Mouse (Mus musculus): ENCODE data around the gene Coq10a.

Coq10a gene

DNA sequence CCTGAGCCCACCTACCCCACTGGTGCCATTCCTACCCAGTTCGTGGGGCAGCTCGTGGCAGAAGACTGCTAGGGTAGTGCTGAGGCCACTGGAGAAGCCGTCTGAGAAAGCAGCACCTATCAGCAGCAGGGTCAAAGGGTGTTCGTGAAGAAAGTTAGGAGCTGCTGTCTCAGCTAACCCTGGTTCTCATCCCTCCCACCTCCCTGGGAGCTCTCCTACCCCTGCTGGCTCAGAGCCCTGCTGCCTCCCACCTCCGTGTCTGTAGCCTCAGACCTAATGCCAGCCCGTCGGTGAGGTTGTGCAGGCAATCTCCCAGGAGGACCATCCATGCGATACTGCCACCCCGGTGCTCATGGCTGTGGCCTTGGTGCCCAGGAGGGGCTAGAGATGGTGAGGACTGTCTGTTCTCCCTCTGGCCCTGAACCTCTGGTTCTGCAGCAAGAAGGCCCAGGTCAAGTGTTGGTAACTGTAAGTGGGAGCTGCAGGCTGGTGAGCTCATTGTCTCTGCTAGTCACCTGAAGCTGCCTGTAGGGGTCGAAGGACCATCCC, 28.0 kb upstream of the Coq10a start:
- TF ChIP-seq GATA4 (IDR thresholded peaks at IDR 0.05; ENCODE audit: insufficient replicate concordance, low read length): no peak

DNA sequence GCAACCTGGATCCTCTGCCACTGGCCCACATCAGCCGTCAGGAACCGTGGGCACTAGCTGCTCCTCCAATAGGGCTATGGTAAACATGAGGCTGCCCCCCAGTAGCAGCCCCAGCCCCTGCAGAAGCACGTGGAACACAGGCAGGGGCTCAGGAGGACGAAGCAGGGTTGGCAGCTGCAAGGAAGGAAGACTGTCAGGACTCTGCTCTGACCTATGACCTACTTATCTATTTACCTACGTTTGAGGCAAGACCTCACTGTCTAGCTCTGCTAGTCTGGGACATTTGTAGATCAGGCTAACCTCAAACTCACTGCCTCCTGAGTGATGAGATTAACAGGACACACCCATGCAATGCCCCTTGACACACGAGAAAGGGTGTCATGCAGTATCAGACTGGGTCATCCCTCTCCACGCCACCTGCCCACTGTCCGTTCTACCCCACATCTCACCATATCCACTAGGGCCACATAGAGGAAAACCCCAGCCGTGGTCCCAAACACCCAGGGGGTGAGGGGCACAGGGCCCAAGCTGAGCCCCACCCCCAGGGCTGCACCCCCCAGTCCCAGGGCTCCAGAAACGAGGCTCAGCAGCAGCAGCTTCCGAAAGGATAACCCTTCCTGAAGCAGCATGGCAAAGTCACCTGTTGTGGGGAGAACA, 27.3 kb upstream of the Coq10a start:
- TF ChIP-seq GATA4 (IDR thresholded peaks at IDR 0.05; ENCODE audit: insufficient replicate concordance, low read length): no peak

DNA sequence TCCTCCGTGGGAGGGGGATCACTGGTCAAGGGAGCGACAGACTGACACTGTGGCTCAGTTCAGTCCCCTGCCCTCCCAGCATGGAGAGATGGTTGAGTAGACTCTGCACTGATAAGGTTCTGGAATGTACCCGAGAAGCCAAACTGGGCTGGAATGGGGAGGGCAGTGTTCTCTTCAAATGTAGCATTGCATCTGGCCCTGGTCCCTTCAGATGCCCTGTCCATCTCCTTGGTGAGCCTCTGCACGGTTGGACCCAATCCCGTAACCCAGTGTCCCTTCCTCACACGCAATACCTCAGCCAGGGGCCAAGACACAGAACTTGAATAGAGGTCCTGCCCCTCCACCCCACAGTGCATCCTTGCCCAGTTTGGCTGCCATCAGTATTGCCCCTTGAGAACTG, 23.1 kb upstream of the Coq10a start:
- TF ChIP-seq GATA4 (IDR thresholded peaks at IDR 0.05; ENCODE audit: insufficient replicate concordance, low read length): no peak

DNA sequence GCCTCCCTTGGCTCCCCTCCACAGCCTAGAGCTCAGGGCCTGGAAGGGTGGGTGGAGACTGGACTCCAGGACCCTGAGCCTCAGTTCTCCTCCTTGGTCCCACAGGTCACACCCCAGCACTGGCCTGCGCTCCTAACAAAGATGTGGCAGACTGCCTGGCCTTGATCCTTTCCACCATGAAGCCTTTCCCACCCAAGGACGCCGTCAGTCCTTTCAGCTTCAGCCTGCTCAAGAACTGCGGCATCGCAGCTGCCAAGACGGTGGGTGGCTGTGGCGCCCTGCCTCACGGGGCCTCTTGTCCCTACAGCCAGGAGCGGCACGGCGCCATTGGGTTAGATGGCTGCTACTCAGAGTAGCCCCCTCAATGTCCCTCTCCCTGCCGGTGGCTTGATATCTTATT, 21.6 kb upstream of the Coq10a start:
- TF ChIP-seq GATA4 (IDR thresholded peaks at IDR 0.05; ENCODE audit: insufficient replicate concordance, low read length): no peak

DNA sequence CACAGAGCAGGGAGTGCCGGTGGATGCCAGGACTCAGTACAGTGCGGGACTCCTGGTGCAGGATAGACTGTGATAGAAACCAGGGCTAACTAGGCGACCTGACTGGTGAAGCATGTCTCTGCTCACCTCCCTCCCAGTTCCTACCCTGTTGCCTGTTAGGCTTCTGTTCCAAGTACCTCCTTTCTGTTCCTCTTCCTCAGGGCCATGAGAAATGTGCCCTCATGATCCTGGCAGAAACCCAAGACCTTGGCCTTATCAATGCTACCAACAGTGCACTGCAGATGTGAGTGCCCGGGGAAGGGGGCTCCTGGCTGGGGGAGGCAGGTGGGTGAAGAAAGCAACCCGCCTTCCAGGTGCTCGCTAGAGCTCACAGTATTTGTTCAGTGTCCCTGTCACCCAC, 20.8 kb upstream of the Coq10a start:
- TF ChIP-seq GATA4 (IDR thresholded peaks at IDR 0.05; ENCODE audit: insufficient replicate concordance, low read length): no peak

- TF ChIP-seq GATA4 (IDR thresholded peaks at IDR 0.05; ENCODE audit: insufficient replicate concordance, low read length): no peak
These were observed 20.1 kb upstream of the Coq10a start for GRCm38 (mm10) chr10:128388941-128389340.

DNA sequence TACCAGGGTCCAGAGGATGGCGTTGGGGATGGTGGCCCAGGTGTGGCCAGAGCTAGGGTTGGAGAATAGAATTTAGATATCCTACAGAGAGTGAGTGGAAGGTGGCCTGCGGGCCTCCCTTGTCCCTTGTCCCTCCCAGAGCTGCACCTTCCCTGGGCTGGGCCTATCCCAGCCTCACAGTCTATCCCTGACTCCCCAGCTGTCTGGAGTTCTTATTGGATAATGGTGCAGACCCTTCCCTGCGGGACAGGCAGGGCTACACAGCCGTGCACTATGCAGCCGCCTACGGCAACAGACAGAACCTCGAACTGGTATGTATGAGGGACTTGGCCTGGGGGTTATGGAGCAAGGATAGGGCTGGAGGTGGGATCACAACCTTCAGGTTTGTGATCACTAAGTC, 17.1 kb upstream of the Coq10a start:
- TF ChIP-seq GATA4 (IDR thresholded peaks at IDR 0.05; ENCODE audit: insufficient replicate concordance, low read length): no peak

GRCm38 (mm10) chr10:128382482-128382881, 13.7 kb upstream of the Coq10a start:
- no peak for TF ChIP-seq GATA4 (IDR thresholded peaks at IDR 0.05; ENCODE audit: insufficient replicate concordance, low read length)

- no peak for TF ChIP-seq GATA4 (IDR thresholded peaks at IDR 0.05; ENCODE audit: insufficient replicate concordance, low read length)
These were observed 11.8 kb upstream of the Coq10a start for GRCm38 (mm10) chr10:128380565-128380964.

GRCm38 (mm10) chr10:128379260-128379659, 10.5 kb upstream of the Coq10a start:
- no peak for TF ChIP-seq GATA4 (IDR thresholded peaks at IDR 0.05; ENCODE audit: insufficient replicate concordance, low read length)

DNA sequence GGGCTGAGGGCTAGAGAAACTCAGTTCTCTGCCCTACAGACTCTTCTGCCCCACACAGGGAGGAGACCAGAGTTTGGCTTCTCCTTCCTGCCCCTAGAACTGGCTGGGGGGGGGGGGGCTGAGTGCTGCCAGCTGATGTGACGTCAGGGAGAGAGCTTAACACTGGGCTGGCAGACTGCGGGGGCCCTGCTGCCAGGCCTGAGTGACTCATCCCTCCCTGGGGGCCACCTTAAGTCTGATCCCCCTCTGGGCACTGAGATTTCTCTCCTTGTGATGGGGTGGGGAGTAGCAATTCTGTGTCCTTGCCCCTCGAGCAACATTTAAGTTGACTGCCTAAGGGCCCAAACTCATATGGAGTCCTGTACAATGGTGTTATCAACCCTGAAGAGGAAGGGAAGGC, 9.7 kb upstream of the Coq10a start:
- TF ChIP-seq GATA4 (IDR thresholded peaks at IDR 0.05; ENCODE audit: insufficient replicate concordance, low read length): no peak

DNA sequence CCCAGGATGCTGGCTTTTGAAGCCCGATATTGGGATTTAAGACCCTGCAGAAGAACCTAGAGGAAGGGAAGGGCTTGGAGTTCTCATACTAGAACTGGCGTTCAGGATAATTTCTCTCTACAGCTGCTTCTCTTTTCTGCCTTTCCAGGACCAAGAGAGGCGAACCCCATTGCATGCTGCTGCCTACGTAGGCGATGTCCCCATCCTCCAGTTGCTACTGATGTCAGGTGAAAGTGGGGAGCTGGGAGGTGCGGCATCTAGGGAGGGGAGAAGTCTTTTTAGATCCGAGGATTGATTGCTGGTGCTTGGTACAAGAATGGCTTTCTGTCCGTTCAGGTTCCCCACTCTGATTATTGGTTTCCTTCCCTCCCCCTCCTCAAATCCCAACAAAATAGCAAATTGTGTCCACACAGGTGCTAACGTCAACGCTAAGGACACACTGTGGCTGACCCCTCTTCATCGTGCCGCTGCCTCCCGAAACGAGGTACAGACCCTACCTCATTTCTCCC, 9.2 kb upstream of the Coq10a start:
- no peak for TF ChIP-seq GATA4 (IDR thresholded peaks at IDR 0.05; ENCODE audit: insufficient replicate concordance, low read length)

DNA sequence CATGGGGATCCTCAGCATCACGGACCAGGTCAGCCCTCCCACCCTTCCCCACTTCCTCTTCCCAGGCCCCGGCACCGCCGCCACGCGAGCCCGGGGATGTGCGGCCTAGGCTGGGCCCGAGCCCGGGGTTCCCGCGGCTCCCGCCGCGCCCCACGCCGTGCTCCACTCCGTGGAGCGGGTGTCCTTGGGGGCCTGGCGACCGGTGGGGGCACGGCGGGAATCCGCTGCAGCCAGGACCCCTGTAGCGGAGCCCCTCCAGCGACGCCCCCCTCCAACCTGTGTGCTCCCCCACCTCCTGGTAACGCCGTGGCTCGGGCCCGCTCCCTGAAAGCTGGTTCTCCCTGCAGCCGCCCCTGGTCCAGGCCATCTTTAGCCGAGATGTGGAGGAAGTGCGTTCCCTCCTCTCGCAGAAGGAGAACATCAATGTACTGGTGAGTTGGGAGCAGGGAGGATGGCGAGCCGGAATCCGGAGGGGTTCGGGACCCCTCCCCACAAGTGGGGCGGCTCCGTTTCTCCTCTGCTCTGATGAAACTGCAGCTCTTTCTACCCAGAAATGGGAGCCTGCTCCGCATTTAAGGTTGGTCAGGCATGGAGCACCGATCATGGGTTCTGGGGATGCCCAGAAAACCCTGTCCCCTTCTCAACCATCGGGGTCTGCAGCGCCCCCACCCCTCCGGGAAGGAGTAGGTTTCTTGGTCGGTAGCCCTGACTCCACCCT, 8.6 kb upstream of the Coq10a start:
- TF ChIP-seq GATA4 (IDR thresholded peaks at IDR 0.05; ENCODE audit: insufficient replicate concordance, low read length): no peak

- TF ChIP-seq GATA4 (IDR thresholded peaks at IDR 0.05; ENCODE audit: insufficient replicate concordance, low read length): no peak
These were observed 7.8 kb upstream of the Coq10a start, which contains the start of gene Ankrd52 for GRCm38 (mm10) chr10:128376455-128377211. Gene Ankrd52 (plus strand): TSS chr10:128377115.

GRCm38 (mm10) chr10:128376099-128376454, 7.3 kb upstream of the Coq10a start:
- TF ChIP-seq GATA4 (IDR thresholded peaks at IDR 0.05; ENCODE audit: insufficient replicate concordance, low read length): no peak

- no peak for TF ChIP-seq GATA4 (IDR thresholded peaks at IDR 0.05; ENCODE audit: insufficient replicate concordance, low read length)
These were observed 5.6 kb upstream of the Coq10a start for GRCm38 (mm10) chr10:128374393-128374792.

Data from liver, adult (tissue).